Mouse (Mus musculus): ENCODE data around the gene Aff4. TPM values are rescaled to one million over a fixed set of nuclear protein-coding genes. Genes with fewer than 3 reads are reported as not detected.

Aff4 gene
- polyA plus RNA-seq, 1 experiment, result 18.7 TPM

- no peaks in the 10 kb centered on the region for H3K27me3 ChIP-seq (replicated peaks; ENCODE audit: control insufficient read depth, insufficient read depth, low read length)
- 74% methylated on average over 3 of the region's 3 CpGs for WGBS
- peaks cover 16% of the 10 kb centered on the region for H3K4me1 ChIP-seq (ENCODE audit: control insufficient read depth, insufficient read depth, low read length)
- H3K27ac ChIP-seq (ENCODE audit: insufficient read depth, low read depth, low read length), result no peak overlapping the region
- H3K36me3 ChIP-seq (ENCODE audit: control insufficient read depth, insufficient read depth, low read length), result peaks cover 2% of the 10 kb centered on the region; the same call in 1 of the 2 replicates
- no peak for TF ChIP-seq POLR2A (IDR thresholded peaks at IDR 0.05; ENCODE audit: low read depth, low read length)
- no peak for TF ChIP-seq CTCF (conservative IDR thresholded peaks at IDR 0.05; ENCODE audit: insufficient read depth, insufficient read length, low read depth, low read length)
- H3K4me3 ChIP-seq (ENCODE audit: insufficient read depth, low read depth, low read length), result no peak overlapping the region
- peak; percentile 56 for DNase-seq
These were observed 77.5 kb downstream of the Aff4 start for GRCm38 (mm10) chr11:53427993-53428715.

GRCm38 (mm10) chr11:53428716-53429057 is 78.1 kb downstream of the Aff4 start:
- WGBS, result 95% methylated on average over 5 of the region's 5 CpGs
- Histone ChIP-seq H3K27me3 (replicated peaks; ENCODE audit: control insufficient read depth, insufficient read depth, low read length) (no peaks in the 10 kb centered on the region), H3K36me3 (ENCODE audit: control insufficient read depth, insufficient read depth, low read length) (peaks cover 2% of the 10 kb centered on the region; the same call in 1 of the 2 replicates), H3K4me3 (ENCODE audit: insufficient read depth, low read depth, low read length) (no peak overlapping the region), H3K27ac (ENCODE audit: insufficient read depth, low read depth, low read length) (no peak overlapping the region), H3K4me1 (ENCODE audit: control insufficient read depth, insufficient read depth, low read length) (peaks cover 15% of the 10 kb centered on the region)
- no peak for TF ChIP-seq CTCF (conservative IDR thresholded peaks at IDR 0.05; ENCODE audit: insufficient read depth, insufficient read length, low read depth, low read length)
- no peak for TF ChIP-seq POLR2A (IDR thresholded peaks at IDR 0.05; ENCODE audit: low read depth, low read length)
- no peak for DNase-seq

- Histone ChIP-seq H3K4me3 (ENCODE audit: insufficient read depth, low read depth, low read length) (peak overlapping the region; percentile 36; the same call in 1 of the 2 replicates), H3K4me1 (ENCODE audit: control insufficient read depth, insufficient read depth, low read length) (peaks cover 15% of the 10 kb centered on the region), H3K36me3 (ENCODE audit: control insufficient read depth, insufficient read depth, low read length) (peaks cover 2% of the 10 kb centered on the region; the same call in 1 of the 2 replicates), H3K27ac (ENCODE audit: insufficient read depth, low read depth, low read length) (no peak overlapping the region; the same call in 1 of the 2 replicates), H3K27me3 (replicated peaks; ENCODE audit: control insufficient read depth, insufficient read depth, low read length) (no peaks in the 10 kb centered on the region)
- TF ChIP-seq POLR2A (IDR thresholded peaks at IDR 0.05; ENCODE audit: low read depth, low read length), result no peak
- no peak for DNase-seq
These were observed 78.5 kb downstream of the Aff4 start for GRCm38 (mm10) chr11:53429182-53429581.

- under 1% methylated on average over 34 of the region's 34 CpGs for WGBS
- Histone ChIP-seq H3K27ac (ENCODE audit: insufficient read depth, low read depth, low read length) (peak overlapping the region; percentile 97), H3K4me3 (ENCODE audit: insufficient read depth, low read depth, low read length) (peak overlapping the region; percentile 96), H3K27me3 (replicated peaks; ENCODE audit: control insufficient read depth, insufficient read depth, low read length) (no peaks in the 10 kb centered on the region), H3K36me3 (ENCODE audit: control insufficient read depth, insufficient read depth, low read length) (peaks cover 2% of the 10 kb centered on the region; the same call in 1 of the 2 replicates), H3K4me1 (ENCODE audit: control insufficient read depth, insufficient read depth, low read length) (peaks cover 15% of the 10 kb centered on the region)
- TF ChIP-seq CTCF (conservative IDR thresholded peaks at IDR 0.05; ENCODE audit: insufficient read depth, insufficient read length, low read depth, low read length) (no peak), POLR2A (IDR thresholded peaks at IDR 0.05; ENCODE audit: low read depth, low read length) (no peak)
- DNase-seq, result no peak
These were observed 79.7 kb downstream of the Aff4 start for GRCm38 (mm10) chr11:53430300-53430669.

GRCm38 (mm10) chr11:53430670-53431346 is 80.2 kb downstream of the Aff4 start, which contains the start of the genes Uqcrq and Gdf9:
Gene Uqcrq (minus strand): TSS chr11:53430831.
Gene Gdf9 (plus strand): TSS chr11:53431023.
- no peaks in the 10 kb centered on the region for H3K27me3 ChIP-seq (replicated peaks; ENCODE audit: control insufficient read depth, insufficient read depth, low read length)
- peak within 1 kb of the TSS; percentile 97 for H3K27ac ChIP-seq (ENCODE audit: insufficient read depth, low read depth, low read length)
- H3K4me3 ChIP-seq (ENCODE audit: insufficient read depth, low read depth, low read length), result peak within 1 kb of the TSS; percentile 96
- DNase-seq, result peak; percentile 100
- TF ChIP-seq CTCF (conservative IDR thresholded peaks at IDR 0.05; ENCODE audit: insufficient read depth, insufficient read length, low read depth, low read length) (no peak), POLR2A (IDR thresholded peaks at IDR 0.05; ENCODE audit: low read depth, low read length) (peak; percentile 90)
- under 1% methylated on average over 44 of the region's 44 CpGs for WGBS
- peaks cover 2% of the 10 kb centered on the region; the same call in 1 of the 2 replicates for H3K36me3 ChIP-seq (ENCODE audit: control insufficient read depth, insufficient read depth, low read length)
- peaks cover 15% of the 10 kb centered on the region for H3K4me1 ChIP-seq (ENCODE audit: control insufficient read depth, insufficient read depth, low read length)

- H3K27ac ChIP-seq (ENCODE audit: insufficient read depth, low read depth, low read length), result peak overlapping the region; percentile 49
- no peaks in the 10 kb centered on the region for H3K27me3 ChIP-seq (replicated peaks; ENCODE audit: control insufficient read depth, insufficient read depth, low read length)
- 9% methylated on average over 9 of the region's 9 CpGs for WGBS
- peak overlapping the region; percentile 39 for H3K4me3 ChIP-seq (ENCODE audit: insufficient read depth, low read depth, low read length)
- DNase-seq, result no peak
- peaks cover 2% of the 10 kb centered on the region; the same call in 1 of the 2 replicates for H3K36me3 ChIP-seq (ENCODE audit: control insufficient read depth, insufficient read depth, low read length)
- peaks cover 15% of the 10 kb centered on the region for H3K4me1 ChIP-seq (ENCODE audit: control insufficient read depth, insufficient read depth, low read length)
- TF ChIP-seq CTCF (conservative IDR thresholded peaks at IDR 0.05; ENCODE audit: insufficient read depth, insufficient read length, low read depth, low read length) (no peak), POLR2A (IDR thresholded peaks at IDR 0.05; ENCODE audit: low read depth, low read length) (no peak)
These were observed 80.9 kb downstream of the Aff4 start for GRCm38 (mm10) chr11:53431347-53432056.

Data from kidney, adult 2 months (tissue).